Mouse (Mus musculus) midbrain, embryonic 10.5 days (tissue): Measurements from ENCODE around the gene Dok3. TPM values are rescaled to one million over a fixed set of nuclear protein-coding genes. Genes with fewer than 3 reads are reported as not detected.

Source experiments
- DNase-seq: peaks from one replicate; pipeline ENCODE4 v3.0.0-alpha.2; 2017; ENCODE audit warnings: low spot score
- H3K27ac ChIP-seq: fragments of 300-500 bp; sonication (generic); replicated peaks from 2 replicates; pipeline ENCODE4 v1.5.1; 2016; ENCODE audit warnings: mild to moderate bottlenecking
- H3K27me3 ChIP-seq: fragments of 300-500 bp; sonication (generic); 2 replicates; pipeline ENCODE4 v1.6.1; 2016; ENCODE audit warnings: low read depth, mild to moderate bottlenecking; ENCODE audit not compliant: poor library complexity, severe bottlenecking
- H3K36me3 ChIP-seq: fragments of 300-500 bp; sonication (generic); 2 replicates; pipeline ENCODE4 v1.6.1; 2016; ENCODE audit warnings: mild to moderate bottlenecking, moderate library complexity
- H3K4me1 ChIP-seq: fragments of 300-500 bp; sonication (generic); 2 replicates; pipeline ENCODE4 v1.6.1; 2016
- H3K4me3 ChIP-seq: fragments of 300-500 bp; sonication (generic); 2 replicates; pipeline ENCODE4 v1.5.1; 2016; ENCODE audit warnings: mild to moderate bottlenecking, moderate library complexity
- H3K9me3 ChIP-seq: fragments of 300-500 bp; sonication (generic); replicated peaks from 2 replicates; pipeline ENCODE4 v1.6.1; 2016; ENCODE audit warnings: mild to moderate bottlenecking
- WGBS: fragments of 180-500 bp; shearing (Covaris S2); methylation state at CpG from one replicate; pipeline ENCODE4 v1.1.7; 2016; 5-methylcytosine and 5-hydroxymethylcytosine counted together
- polyA plus RNA-seq: library from polyadenylated mRNA; unstranded; fragments of >200 nt; fragmentation: Nextera tagmentation; extraction: Ambion mirVana; gene quantifications from 2 replicates; pipeline ENCODE4 v1.2.1, GENCODE M21; 2016

Dok3 gene
- polyA plus RNA-seq, 1 experiment from 2014 or later: 3.1 TPM

DNA sequence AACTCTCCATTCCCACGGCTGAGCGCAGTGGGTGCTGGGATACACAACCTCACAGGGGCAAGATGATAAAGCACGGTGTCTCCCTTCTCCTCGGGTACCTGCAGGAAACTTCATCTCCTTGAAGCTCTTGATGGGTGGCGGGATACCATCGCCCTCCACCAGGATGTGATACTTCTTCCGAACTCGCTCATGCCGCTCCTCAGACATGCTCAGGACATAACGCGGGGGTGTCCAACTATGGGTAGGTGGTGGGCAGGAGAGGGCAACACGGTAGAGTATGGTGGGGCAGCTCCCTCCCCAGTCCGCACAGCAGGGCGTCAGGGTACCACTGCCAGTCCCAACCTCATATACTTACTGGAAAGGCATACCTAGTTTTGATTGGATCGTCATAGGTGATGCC lies 6.1 kb upstream of the Dok3 start:
- peaks cover 81% of the 10 kb centered on the region for H3K36me3 ChIP-seq
- H3K4me3 ChIP-seq: peak overlapping the region; percentile 94
- H3K27me3 ChIP-seq: no peaks in the 10 kb centered on the region
- no peak for DNase-seq
- 93% methylated on average over 15 of the region's 15 CpGs for WGBS
- H3K9me3 ChIP-seq: no peaks in the 10 kb centered on the region
- peaks cover 16% of the 10 kb centered on the region for H3K4me1 ChIP-seq
- H3K27ac ChIP-seq: no peak overlapping the region

DNA sequence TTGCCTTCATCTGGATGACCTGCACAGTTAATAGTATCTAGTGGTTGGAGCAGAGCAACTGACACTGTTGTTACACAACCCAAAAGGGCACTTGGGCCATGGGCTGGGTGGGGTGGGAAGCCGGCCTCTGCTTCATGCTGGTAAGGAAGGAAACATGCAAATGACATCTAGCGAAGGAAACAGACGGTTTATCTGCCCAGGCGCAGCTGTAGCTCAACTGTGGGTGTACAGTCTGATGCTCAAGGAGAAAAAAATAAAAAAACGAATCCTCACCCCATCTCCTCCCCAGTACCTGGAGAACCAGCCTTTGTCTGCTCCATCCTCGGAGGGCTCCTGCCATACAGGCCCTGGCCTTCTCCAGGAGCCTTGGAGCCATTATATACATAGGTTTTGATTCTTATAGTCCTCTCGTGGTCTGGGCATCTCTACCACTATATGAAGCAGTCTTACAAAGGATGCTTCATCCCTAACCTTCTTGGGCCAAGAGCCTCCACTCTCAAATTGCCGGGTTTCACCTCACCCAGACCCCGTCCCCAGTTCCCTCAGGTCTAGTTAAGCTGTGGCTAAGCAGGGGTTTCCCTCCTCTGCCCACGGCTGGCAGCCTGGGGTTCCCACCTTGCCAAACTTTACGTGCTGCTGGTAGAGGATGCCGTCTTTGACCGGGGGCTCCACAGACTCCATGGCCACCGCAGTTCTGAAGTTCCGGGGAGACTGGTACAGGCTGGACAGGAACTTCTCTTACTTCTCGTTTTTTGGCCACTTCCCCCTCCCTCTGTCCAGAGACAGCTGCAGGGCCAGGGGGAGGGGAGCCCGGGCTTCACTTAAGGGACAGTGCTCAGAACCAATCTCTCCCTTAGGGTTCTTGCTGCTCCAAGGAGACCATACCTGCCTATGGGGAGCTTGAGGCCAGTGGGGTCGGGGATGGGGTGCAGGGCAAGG lies 993 bp downstream of the Dok3 start:
- H3K36me3 ChIP-seq: peaks cover 60% of the 10 kb centered on the region

GRCm38 (mm10) chr13:55527212-55527611 lies 1.9 kb downstream of the Dok3 start:
- 90% methylated on average over 16 of the region's 16 CpGs for WGBS
- Histone ChIP-seq H3K4me3 (no peak overlapping the region), H3K36me3 (peaks cover 55% of the 10 kb centered on the region), H3K27me3 (no peaks in the 10 kb centered on the region), H3K9me3 (no peaks in the 10 kb centered on the region), H3K4me1 (peaks cover 14% of the 10 kb centered on the region), H3K27ac (no peak overlapping the region)
- no peak for DNase-seq

More for the DNA sequence above, 993 bp downstream of the Dok3 start:
- Histone ChIP-seq H3K27me3 (no peaks in the 10 kb centered on the region), H3K9me3 (no peaks in the 10 kb centered on the region), H3K27ac (no peak overlapping the region), H3K4me1 (peaks cover 9% of the 10 kb centered on the region), H3K4me3 (no peak overlapping the region)
- DNase-seq: no peak
- 82% methylated on average over 18 of the region's 18 CpGs for WGBS

DNA sequence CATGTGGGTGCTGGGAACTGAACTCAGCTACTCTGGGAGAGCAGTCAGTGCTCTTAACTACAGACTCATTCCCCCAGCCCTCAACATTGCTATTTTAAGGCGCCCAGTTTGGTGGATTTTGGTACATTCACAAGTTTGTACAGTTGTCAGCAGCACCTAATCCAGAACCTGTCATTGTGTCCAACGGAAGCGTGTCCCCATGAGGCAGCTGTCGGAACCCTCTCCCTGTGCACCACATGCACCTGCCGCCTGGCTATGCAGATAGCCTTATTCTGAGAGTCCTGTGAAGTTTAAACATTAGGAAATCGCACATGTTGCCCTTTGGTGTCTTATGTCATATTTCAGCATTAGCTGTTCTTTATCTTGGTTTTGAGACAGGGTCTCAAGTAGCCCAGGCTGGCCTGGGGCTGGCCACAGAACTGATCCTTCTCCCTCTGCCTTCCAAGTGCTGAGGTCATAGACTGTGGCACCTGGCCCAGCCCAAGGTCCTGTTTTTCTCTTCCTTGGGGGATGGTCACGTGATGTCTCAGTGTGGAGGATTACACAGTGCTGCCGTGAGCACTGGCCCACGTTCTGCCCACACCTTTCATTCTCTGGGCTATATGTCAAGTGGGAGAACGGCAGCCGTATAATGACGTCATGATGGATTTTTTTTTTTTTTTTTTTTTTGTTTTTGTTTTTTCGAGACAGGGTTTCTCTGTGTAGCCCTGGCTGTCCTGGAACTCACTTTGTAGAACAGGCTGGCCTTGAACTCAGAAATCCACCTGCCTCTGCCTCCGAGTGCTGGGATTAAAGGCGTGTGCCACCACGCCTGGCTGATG lies 3.2 kb downstream of the Dok3 start:
- no peak for DNase-seq
- Histone ChIP-seq H3K27ac (no peak overlapping the region), H3K27me3 (no peaks in the 10 kb centered on the region), H3K9me3 (no peaks in the 10 kb centered on the region), H3K4me3 (no peak overlapping the region), H3K36me3 (peaks cover 42% of the 10 kb centered on the region), H3K4me1 (peaks cover 14% of the 10 kb centered on the region)
- WGBS: 82% methylated on average over 16 of the region's 16 CpGs

- no peak for DNase-seq
- H3K9me3 ChIP-seq: no peaks in the 10 kb centered on the region
- H3K36me3 ChIP-seq: peaks cover 23% of the 10 kb centered on the region
- WGBS: 92% methylated on average over 23 of the region's 23 CpGs
- H3K27ac ChIP-seq: peak overlapping the region; percentile 55; the same call in 1 of the 2 replicates
- no peaks in the 10 kb centered on the region for H3K27me3 ChIP-seq
- peaks cover 14% of the 10 kb centered on the region for H3K4me1 ChIP-seq
- H3K4me3 ChIP-seq: no peak overlapping the region
Observed at GRCm38 (mm10) chr13:55523951-55524600, 5.0 kb downstream of the Dok3 start.

GRCm38 (mm10) chr13:55523278-55523677 lies 5.8 kb downstream of the Dok3 start:
- Histone ChIP-seq H3K4me1 (peaks cover 14% of the 10 kb centered on the region), H3K27me3 (no peaks in the 10 kb centered on the region), H3K4me3 (no peak overlapping the region), H3K27ac (peak overlapping the region; percentile 55; the same call in 1 of the 2 replicates), H3K9me3 (no peaks in the 10 kb centered on the region), H3K36me3 (peaks cover 15% of the 10 kb centered on the region)
- 59% methylated on average over 17 of the region's 17 CpGs for WGBS
- DNase-seq: no peak

DNA sequence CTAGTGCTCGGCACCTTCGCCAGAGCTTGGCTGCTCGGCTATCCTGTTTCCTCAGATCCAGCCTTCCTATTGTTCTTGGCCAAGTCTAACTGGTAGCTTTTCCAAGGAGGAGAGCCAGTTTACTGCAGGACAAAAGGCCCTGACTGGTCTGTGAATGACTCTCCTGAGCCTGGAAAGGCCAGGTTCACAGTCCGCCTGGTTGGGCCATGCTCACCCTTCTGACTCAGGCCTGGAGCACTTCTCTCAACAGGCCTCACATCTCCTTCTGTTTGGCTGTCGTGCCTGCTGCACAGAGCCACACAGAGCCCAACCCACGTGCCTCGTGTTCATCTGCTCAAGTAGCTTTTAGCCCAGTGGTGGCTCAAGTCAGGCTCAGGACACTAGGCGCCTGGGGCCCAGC lies 6.4 kb downstream of the Dok3 start:
- no peak overlapping the region for H3K4me3 ChIP-seq
- no peak overlapping the region; the same call in 1 of the 2 replicates for H3K27ac ChIP-seq
- 64% methylated on average over 8 of the region's 8 CpGs for WGBS
- H3K4me1 ChIP-seq: peaks cover 14% of the 10 kb centered on the region
- H3K36me3 ChIP-seq: peaks cover 15% of the 10 kb centered on the region
- no peaks in the 10 kb centered on the region for H3K27me3 ChIP-seq
- no peak for DNase-seq
- H3K9me3 ChIP-seq: no peaks in the 10 kb centered on the region

DNA sequence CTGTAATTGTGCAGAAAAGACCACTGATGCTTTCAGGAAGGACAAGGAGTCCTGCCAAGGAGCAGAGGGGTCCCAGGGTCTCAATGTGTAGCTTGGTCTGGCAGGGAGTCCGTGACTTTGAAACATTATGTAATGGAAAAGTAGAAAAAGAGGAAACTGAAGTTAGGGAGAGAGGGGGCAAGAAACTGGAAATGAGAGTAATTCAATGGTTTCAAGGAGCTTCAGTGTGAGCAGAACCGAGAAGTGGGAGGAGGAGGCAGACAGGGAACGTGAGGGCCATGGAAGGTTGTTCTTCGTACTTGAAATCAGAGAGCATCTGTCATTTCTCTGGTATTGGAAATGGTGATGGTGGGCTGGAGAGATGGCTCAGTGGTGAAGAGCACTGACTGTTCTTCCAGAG lies 9.5 kb downstream of the Dok3 start:
- no peak overlapping the region for H3K4me3 ChIP-seq

DNA sequence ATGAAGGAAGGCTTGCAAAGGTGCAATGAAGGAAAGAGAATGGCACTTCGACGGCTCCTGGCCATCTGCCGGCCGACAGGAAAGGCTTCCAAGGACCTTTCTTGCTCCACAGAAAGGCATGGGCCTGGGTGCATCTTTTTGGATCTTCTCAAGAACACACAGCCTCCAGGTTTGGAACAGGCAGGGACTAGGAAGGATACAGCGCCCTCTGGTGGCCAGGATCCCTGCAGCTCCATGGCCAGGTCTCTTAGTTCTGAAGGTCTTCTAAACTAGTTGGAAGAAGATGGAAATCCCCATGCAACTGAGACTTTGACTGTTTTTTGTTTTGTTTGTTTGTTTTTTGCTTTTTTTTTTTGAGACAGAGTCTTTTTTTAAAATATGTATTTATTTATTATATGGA lies 12.1 kb downstream of the Dok3 start:
- Histone ChIP-seq H3K9me3 (no peaks in the 10 kb centered on the region), H3K4me1 (peaks cover 21% of the 10 kb centered on the region), H3K27ac (no peak overlapping the region), H3K27me3 (peaks cover 21% of the 10 kb centered on the region), H3K36me3 (no peaks in the 10 kb centered on the region), H3K4me3 (no peak overlapping the region)
- DNase-seq: peak; percentile 89
- 3% methylated on average over 5 of the region's 5 CpGs for WGBS

More for the DNA sequence above, 9.5 kb downstream of the Dok3 start:
- Histone ChIP-seq H3K9me3 (no peaks in the 10 kb centered on the region), H3K27ac (no peak overlapping the region), H3K27me3 (peaks cover 12% of the 10 kb centered on the region), H3K4me1 (peaks cover 14% of the 10 kb centered on the region), H3K36me3 (peaks cover 15% of the 10 kb centered on the region)
- WGBS: 76% methylated on average over 4 of the region's 4 CpGs
- DNase-seq: no peak

GRCm38 (mm10) chr13:55513828-55514227 lies 15.3 kb downstream of the Dok3 start:
- peaks cover 21% of the 10 kb centered on the region for H3K27me3 ChIP-seq
- H3K9me3 ChIP-seq: no peaks in the 10 kb centered on the region
- peaks cover 20% of the 10 kb centered on the region for H3K36me3 ChIP-seq
- H3K4me1 ChIP-seq: peaks cover 45% of the 10 kb centered on the region
- H3K4me3 ChIP-seq: peak overlapping the region; percentile 84
- DNase-seq: no peak
- peak overlapping the region; percentile 95; the same call in 1 of the 2 replicates for H3K27ac ChIP-seq
- WGBS: 31% methylated on average over 9 of the region's 9 CpGs

DNA sequence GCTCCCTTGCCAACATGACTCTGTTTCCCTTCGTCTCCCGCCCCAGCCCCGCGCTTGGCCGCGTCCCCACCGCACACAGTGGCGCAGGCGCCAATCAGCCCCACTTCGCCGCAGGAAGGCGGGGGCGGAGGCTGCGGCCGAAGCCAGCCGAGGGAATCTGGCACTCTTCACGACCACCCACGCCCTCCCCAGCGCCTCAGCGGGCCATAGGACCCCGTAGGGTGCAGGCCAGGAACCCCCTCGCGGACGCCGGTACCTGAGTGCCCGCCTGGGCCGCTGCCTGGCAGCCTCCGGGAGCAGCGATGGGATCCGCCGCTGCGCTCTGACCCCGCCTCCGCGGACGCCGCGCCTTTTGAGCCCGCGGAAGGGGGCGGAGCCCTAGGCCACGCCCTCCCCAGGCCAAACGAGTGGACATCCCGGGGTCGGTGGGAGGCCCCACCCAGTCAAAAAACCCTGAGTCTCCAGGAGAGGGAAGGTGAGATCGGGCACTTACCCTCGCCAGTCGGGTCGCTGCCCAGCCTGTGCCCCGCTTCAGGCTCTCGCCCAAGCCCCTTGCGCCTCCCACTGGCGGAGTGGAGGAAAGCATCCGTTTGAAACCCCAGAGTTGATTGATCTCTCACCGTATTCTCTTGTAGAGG lies 15.9 kb downstream of the Dok3 start, which contains the start of gene Pdlim7:
Pdlim7 (minus strand) TSS at position 566 of the 638 bp plus-strand sequence.
- Histone ChIP-seq H3K27me3 (peaks cover 21% of the 10 kb centered on the region), H3K4me3 (peak within 1 kb of the TSS; percentile 84), H3K36me3 (peaks cover 26% of the 10 kb centered on the region), H3K4me1 (peaks cover 45% of the 10 kb centered on the region), H3K27ac (peak within 1 kb of the TSS; percentile 95), H3K9me3 (no peaks in the 10 kb centered on the region)
- WGBS: under 1% methylated on average over 55 of the region's 55 CpGs
- peak; percentile 91 for DNase-seq
